Mouse (Mus musculus): ENCODE results near the gene Pafah1b3. TPM values are rescaled to one million over a fixed set of nuclear protein-coding genes. Genes with fewer than 3 reads are reported as not detected.

Pafah1b3 gene
- polyA plus RNA-seq, 1 experiment from 2014 or later = 198 TPM

- Histone ChIP-seq H3K27me3 (replicated peaks; ENCODE audit: control insufficient read depth, insufficient read depth, low read length) (no peaks in the 10 kb centered on the region), H3K36me3 (ENCODE audit: control insufficient read depth, insufficient read depth, low read length) (peaks cover 44% of the 10 kb centered on the region), H3K4me1 (replicated peaks; ENCODE audit: control insufficient read depth, insufficient read depth, low read length) (peaks cover 28% of the 10 kb centered on the region), H3K9ac (ENCODE audit: low read length) (peak overlapping the region; percentile 97; the same call in 1 of the 2 replicates), H3K4me3 (ENCODE audit: low read depth, low read length) (peak overlapping the region; percentile 97; the same call in 1 of the 2 replicates), H3K27ac (ENCODE audit: low read depth) (peak overlapping the region; percentile 22; the same call in 1 of the 2 replicates), H3K4me2 (ENCODE audit: low read length) (peak overlapping the region; percentile 98), H3K9me3 (ENCODE audit: control insufficient read depth, low read length) (no peaks in the 10 kb centered on the region)
- 54% methylated on average over 20 of the region's 20 CpGs for WGBS
- DNase-seq (ENCODE audit: low spot score) (no peak), ATAC-seq (replicated peaks; ENCODE audit: low FRiP score, low TSS enrichment, low read depth) (no peak)
Observed at GRCm38 (mm10) chr7:25246079-25246758, 51.6 kb downstream of the Pafah1b3 start.

Other genes starting within 250 kb of the Pafah1b3 start
- gene Grik5, start 225.6 kb downstream of the Pafah1b3 start, polyA plus RNA-seq (2014; fragmentation: Nextera tagmentation; extraction: Ambion mirVana) = 7.0 and 8.8 TPM in 2 replicates
- gene Zfp574, start 225.4 kb downstream of the Pafah1b3 start, polyA plus RNA-seq (2014; fragmentation: Nextera tagmentation; extraction: Ambion mirVana) = 21.9 and 24.8 TPM in 2 replicates
- gene Pou2f2, start 118.3 kb downstream of the Pafah1b3 start, polyA plus RNA-seq (2014; fragmentation: Nextera tagmentation; extraction: Ambion mirVana) = 2.1 and 2.2 TPM in 2 replicates
- 8.0 and 9.0 TPM in 2 replicates for gene Dedd2, start 77.4 kb downstream of the Pafah1b3 start, polyA plus RNA-seq (2014; fragmentation: Nextera tagmentation; extraction: Ambion mirVana)
- gene Zfp526, start 76.6 kb downstream of the Pafah1b3 start, polyA plus RNA-seq (2014; fragmentation: Nextera tagmentation; extraction: Ambion mirVana) = 3.9 and 4.2 TPM in 2 replicates
- 13.2 and 13.6 TPM in 2 replicates for gene Gsk3a, start 60.1 kb downstream of the Pafah1b3 start, polyA plus RNA-seq (2014; fragmentation: Nextera tagmentation; extraction: Ambion mirVana)
- gene Erf, start 47.2 kb downstream of the Pafah1b3 start, polyA plus RNA-seq (2014; fragmentation: Nextera tagmentation; extraction: Ambion mirVana) = 19.9 and 22.0 TPM in 2 replicates
- 38.0 and 38.5 TPM in 2 replicates for gene Cic, start 30.3 kb downstream of the Pafah1b3 start, polyA plus RNA-seq (2014; fragmentation: Nextera tagmentation; extraction: Ambion mirVana)
- gene Prr19, start 3.4 kb upstream of the Pafah1b3 start, polyA plus RNA-seq (2014; fragmentation: Nextera tagmentation; extraction: Ambion mirVana) = 0.62 and 0.71 TPM in 2 replicates
- 1.5 and 1.6 TPM in 2 replicates for gene Tmem145, start 8.1 kb upstream of the Pafah1b3 start, polyA plus RNA-seq (2014; fragmentation: Nextera tagmentation; extraction: Ambion mirVana)
- gene Megf8, start 19.2 kb upstream of the Pafah1b3 start, polyA plus RNA-seq (2014; fragmentation: Nextera tagmentation; extraction: Ambion mirVana) = 10.8 and 11.4 TPM in 2 replicates
- gene Cnfn, start 71.7 kb upstream of the Pafah1b3 start, polyA plus RNA-seq (2014; fragmentation: Nextera tagmentation; extraction: Ambion mirVana) = not detected in 2 replicates
- gene Lipe, start 100.7 kb upstream of the Pafah1b3 start, polyA plus RNA-seq (2014; fragmentation: Nextera tagmentation; extraction: Ambion mirVana) = 3.6 and 4.9 TPM in 2 replicates
- gene Cxcl17, start 114.9 kb upstream of the Pafah1b3 start, polyA plus RNA-seq (2014; fragmentation: Nextera tagmentation; extraction: Ambion mirVana) = 0.42 TPM in 1 of 2 replicates, not detected in the other
- gene Ceacam1, start 179.6 kb upstream of the Pafah1b3 start, polyA plus RNA-seq (2014; fragmentation: Nextera tagmentation; extraction: Ambion mirVana) = 12.0 and 13.1 TPM in 2 replicates
- 0.08 TPM in 1 of 2 replicates, not detected in the other for gene Ceacam2, start 241.9 kb upstream of the Pafah1b3 start, polyA plus RNA-seq (2014; fragmentation: Nextera tagmentation; extraction: Ambion mirVana)